Mouse (Mus musculus): ENCODE measurements at regions not wholly inside any gene's neighbourhood (a gene's known extent, or its start where the extent isn't known, plus 50 kb on each side); places are given as distances from the start of the nearest gene placed in this dataset.
A peak's percentile ranks its signal among the peaks of the same experiment; 100 is the strongest.

DNA sequence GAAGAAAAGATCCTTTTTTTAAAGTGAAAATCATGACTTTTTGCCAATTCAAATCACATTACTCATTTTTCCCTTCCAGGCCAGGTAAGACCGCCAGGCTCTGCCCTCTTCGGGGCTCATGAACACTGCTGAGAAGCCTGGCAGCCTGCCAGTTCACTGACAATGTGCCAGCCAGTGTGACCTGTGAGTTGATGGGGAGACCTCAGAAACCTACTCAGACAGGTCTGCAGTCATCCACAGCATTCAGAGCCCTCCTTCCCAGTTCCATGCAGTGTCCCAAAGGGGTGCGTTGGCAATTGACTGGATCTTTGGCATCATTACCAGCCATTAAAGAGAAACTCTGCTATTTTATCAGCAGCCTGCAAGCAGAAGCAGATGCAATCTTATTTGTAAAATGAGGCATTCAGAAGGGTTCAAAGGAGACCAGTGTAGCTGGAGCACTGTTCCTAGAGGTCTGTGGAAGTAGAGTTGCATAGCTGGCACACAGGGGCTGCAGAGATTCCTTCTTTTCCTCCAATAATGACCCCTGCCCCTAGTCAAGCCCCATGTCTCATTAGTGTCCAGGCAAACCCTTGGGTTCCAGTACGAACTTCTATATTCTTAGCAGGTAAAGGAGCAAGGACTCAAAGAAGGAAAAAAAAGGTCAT is 384.4 kb downstream of the Rapgef2 start:
- DNase-seq (ENCODE audit: low spot score in 2 of 2) = peak in 1 of 2 experiments; percentile 21

- DNase-seq (ENCODE audit: low spot score in 2 of 2) = no peak
These were observed 385.1 kb downstream of the Rapgef2 start for GRCm38 (mm10) chr3:78901016-78901837.

- DNase-seq (ENCODE audit: low spot score in 2 of 2) = no peak
These were observed 386.7 kb downstream of the Rapgef2 start for GRCm38 (mm10) chr3:78899446-78900230.

GRCm38 (mm10) chr3:78889326-78889725 is 397.0 kb downstream of the Rapgef2 start:
- no peak for DNase-seq (ENCODE audit: low spot score in 2 of 2)

GRCm38 (mm10) chr3:78884715-78885114 is 401.6 kb downstream of the Rapgef2 start:
- DNase-seq (ENCODE audit: low spot score in 2 of 2) = no peak

DNA sequence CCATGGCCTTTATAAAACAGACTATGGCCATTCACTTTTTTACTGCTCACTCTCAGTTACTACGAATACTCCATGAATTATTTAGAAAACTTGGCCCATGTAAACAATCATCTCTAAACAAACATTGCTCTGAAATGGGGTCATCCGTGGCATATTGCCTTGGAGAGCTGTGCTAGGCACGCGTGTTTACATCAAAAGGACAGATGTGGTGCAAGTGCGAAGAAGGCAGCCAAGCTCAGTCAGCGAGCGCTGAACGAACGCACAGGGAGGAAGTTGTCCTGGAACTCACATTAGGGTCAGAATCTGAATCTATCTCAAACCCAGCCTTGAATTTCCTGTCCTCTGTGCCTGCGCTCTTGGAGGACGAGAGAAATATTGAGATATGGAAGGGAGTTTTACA is 402.3 kb downstream of the Rapgef2 start:
- no peak for DNase-seq (ENCODE audit: low spot score in 2 of 2)

GRCm38 (mm10) chr3:78880072-78880471 is 406.2 kb downstream of the Rapgef2 start:
- DNase-seq (ENCODE audit: low spot score in 2 of 2) = no peak

GRCm38 (mm10) chr3:78877323-78877722 is 409.0 kb downstream of the Rapgef2 start:
- no peak for DNase-seq (ENCODE audit: low spot score in 2 of 2)

DNA sequence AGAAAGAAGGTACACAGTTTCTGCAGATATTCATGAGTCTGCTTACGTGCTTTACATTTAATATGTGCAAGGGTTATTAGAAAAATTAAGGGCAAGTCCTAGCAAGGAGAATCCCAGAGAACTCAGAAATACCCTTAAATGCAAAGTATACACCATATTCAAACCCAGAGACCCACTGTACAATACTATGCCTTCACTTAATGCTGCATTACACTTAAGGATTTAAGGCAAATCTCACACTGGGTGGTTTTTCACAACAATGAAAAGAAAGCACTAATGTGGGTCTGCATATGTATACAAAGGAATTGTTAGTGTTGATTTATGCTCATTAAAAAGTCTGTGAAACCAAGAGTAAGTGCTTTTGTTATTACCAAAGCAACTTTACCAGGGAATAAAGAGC is 419.4 kb downstream of the Rapgef2 start:
- DNase-seq (ENCODE audit: low spot score in 2 of 2) = no peak

GRCm38 (mm10) chr3:78866083-78866726 is 420.1 kb downstream of the Rapgef2 start:
- no peak for DNase-seq (ENCODE audit: low spot score in 2 of 2)

DNA sequence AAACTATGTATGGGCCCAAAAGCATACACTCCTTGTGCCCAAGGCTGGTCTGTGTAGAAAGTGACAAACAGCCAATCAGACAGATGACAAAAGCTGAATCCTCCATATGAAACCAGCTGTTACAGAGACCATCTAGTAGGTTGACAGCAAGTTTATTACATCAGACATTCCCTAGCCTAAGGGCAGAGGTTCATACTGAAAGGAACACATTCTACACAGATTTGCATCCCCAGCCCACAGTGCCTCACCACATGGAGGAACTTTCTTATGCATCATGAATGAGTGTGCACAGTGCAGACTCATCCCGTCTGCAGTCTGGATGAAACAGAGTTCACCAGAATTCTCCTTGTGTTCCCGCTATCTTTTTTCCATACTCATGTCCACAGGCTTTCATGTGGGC is 423.3 kb downstream of the Rapgef2 start:
- no peak for DNase-seq (ENCODE audit: low spot score in 2 of 2)

GRCm38 (mm10) chr3:78846617-78847318 is 439.5 kb downstream of the Rapgef2 start:
- no peak for DNase-seq (ENCODE audit: low spot score in 2 of 2)

DNA sequence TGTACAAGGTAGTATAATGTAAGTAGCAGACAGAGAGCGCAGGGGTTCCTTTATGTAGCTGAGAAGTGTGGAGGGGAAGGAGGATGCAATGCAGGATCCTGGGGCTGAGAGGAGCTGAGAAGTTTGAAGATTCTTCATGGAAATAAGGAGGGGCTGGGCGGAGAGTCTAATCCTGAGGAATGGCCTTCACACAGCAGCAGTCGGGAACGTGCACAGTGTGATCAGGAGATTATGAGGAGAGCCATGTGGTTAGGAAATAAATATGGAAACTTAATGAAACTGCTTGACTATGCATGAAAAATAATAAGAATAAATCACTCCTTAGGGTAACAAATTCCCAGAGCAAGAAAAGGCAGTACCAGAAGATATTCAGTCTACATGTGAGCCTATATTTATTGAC is 445.1 kb downstream of the Rapgef2 start:
- no peak for DNase-seq (ENCODE audit: low spot score in 2 of 2)

- no peak for DNase-seq (ENCODE audit: low spot score in 2 of 2)
These were observed 449.5 kb downstream of the Rapgef2 start for GRCm38 (mm10) chr3:78836824-78837223.

DNA sequence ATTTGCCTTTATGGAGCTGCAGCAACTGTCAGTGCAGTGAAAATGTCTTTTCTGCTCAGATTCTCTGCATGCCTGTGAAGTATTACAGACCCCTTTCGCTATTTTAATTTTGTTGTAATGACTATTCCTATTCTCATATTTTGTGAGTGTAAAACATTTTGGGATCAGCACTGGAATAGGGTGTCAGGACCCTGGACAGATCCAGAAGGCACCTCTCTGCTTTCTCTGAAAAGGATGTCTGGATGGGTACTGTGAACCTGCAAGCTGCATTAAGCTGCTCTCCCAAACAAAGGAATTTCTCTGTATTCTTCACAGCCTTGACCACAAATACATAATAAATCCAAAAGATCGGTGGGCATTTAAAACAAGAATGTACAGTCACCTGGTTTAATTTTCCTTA is 460.8 kb downstream of the Rapgef2 start:
- DNase-seq (ENCODE audit: low spot score in 2 of 2) = no peak

GRCm38 (mm10) chr3:78812425-78812824 is 473.9 kb downstream of the Rapgef2 start:
- DNase-seq (ENCODE audit: low spot score in 2 of 2) = no peak

DNA sequence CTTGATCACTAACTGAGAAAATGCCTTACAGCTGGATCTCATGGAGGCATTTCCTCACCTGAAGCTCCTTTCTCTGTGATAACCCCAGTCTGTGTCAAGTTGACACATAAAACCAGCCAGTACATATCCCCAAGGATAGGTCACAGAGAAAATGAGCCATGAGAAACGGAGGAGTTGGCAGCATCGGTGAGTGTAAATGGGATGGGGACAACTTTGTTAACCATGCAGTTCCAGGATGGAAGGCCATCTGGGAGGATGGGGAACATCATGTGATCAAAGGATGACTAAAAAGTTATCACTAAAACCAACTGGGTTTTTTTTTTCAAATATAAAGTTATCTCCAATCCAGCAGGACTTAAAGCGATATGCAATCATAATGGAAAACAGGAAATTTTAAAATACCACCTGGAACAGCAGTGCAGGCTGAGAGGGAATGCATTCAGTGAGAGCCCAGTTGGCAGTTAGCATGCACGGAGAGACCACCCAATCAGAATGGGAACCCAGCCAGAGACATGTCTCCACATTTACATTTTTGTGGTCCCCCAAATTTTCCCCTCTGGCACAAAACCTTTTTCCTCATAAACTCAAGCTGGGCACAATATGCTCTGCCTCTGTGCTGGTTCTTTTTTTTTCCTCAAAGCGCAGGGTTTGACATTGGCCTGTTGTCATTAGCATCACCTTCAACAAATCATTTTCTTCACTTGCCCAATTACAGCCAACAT is 475.7 kb downstream of the Rapgef2 start:
- no peak for DNase-seq (ENCODE audit: low spot score in 2 of 2)

GRCm38 (mm10) chr3:78803176-78803575 is 483.1 kb downstream of the Rapgef2 start:
- DNase-seq (ENCODE audit: low spot score in 2 of 2) = no peak

- DNase-seq (ENCODE audit: low spot score in 2 of 2) = peak in 1 of 2 experiments; percentile 8
These were observed 490.3 kb downstream of the Rapgef2 start for GRCm38 (mm10) chr3:78795951-78796455.

DNA sequence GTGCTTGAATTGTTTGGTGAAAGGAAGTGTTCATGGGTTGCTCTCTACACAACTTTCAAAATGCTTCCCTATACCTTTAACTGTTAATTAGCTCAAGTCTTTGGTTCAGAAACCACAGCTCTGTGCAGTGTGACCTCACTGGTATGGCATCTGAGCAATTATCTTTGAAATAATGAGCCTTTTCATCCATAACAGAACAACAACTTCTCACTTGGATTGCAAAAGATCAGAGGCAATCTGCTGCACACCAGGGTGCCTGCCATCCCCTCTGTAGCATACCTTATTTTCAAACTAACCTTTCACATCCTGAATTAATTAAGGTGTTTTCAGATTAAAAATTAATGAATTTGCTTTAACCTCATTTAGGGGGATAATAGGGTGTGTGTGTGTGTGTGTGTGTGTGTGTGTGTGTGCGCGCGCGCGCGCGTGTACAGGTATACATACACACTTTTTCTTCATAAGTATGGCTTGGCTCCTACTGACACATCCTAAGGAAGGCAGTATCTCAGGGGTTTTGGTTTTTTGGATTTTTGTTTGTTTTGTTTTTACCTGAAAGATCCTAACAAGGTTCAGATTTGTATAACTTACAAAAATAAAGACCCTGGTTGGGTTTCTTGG is 493.8 kb downstream of the Rapgef2 start:
- no peak for DNase-seq (ENCODE audit: low spot score in 2 of 2)
